Mouse (Mus musculus): Measurements from ENCODE around the gene Tppp2. TPM values are rescaled to one million over a fixed set of nuclear protein-coding genes. Genes with fewer than 3 reads are reported as not detected.

Tppp2 gene
- polyA plus RNA-seq, 1 experiment: not detected

- Histone ChIP-seq H3K4me3 (replicated peaks; ENCODE audit: insufficient read depth, low read depth, low read length) (no peak overlapping the region), H3K4me1 (ENCODE audit: control insufficient read depth, insufficient read depth, low read length) (no peaks in the 10 kb centered on the region), H3K27me3 (ENCODE audit: control insufficient read depth, insufficient read depth, low read length) (no peaks in the 10 kb centered on the region), H3K27ac (ENCODE audit: insufficient read depth, low read length) (no peak overlapping the region)
- DNase-seq: no peak
- WGBS: 73% methylated on average over 3 of the region's 3 CpGs
- TF ChIP-seq POLR2A (IDR thresholded peaks at IDR 0.05; ENCODE audit: borderline replicate concordance, insufficient read depth, low read length): no peak
- TF ChIP-seq CTCF (IDR thresholded peaks at IDR 0.05; ENCODE audit: borderline replicate concordance, insufficient read depth, low read depth, low read length): no peak
Measured at GRCm38 (mm10) chr14:51967400-51967799, 49.2 kb downstream of the Tppp2 start.

Other genes with a start within 250 kb of the Tppp2 start
- gene Gm17079, start 223.0 kb upstream of the Tppp2 start, polyA plus RNA-seq (2012; rRNA removed): not detected in 2 replicates
- not detected in 2 replicates for gene Gm5800, start 201.2 kb upstream of the Tppp2 start, polyA plus RNA-seq (2012; rRNA removed)
- not detected in 2 replicates for gene Ang4, start 144.8 kb upstream of the Tppp2 start, polyA plus RNA-seq (2012; rRNA removed)
- gene AY358078, start 118.4 kb upstream of the Tppp2 start, polyA plus RNA-seq (2012; rRNA removed): not detected in 2 replicates
- gene Ear6, start 64.7 kb upstream of the Tppp2 start, polyA plus RNA-seq (2012; rRNA removed): not detected in 2 replicates
- gene Mettl17, start 33.6 kb upstream of the Tppp2 start, polyA plus RNA-seq (2012; rRNA removed): 52.5 and 55.4 TPM in 2 replicates
- 13.8 and 15.0 TPM in 2 replicates for gene Slc39a2, start 25.5 kb upstream of the Tppp2 start, polyA plus RNA-seq (2012; rRNA removed)
- gene Ndrg2, start 4.3 kb upstream of the Tppp2 start, polyA plus RNA-seq (2012; rRNA removed): 997 and 1,033 TPM in 2 replicates
- gene Rnase13, start 4.3 kb downstream of the Tppp2 start, polyA plus RNA-seq (2012; rRNA removed): 0.10 TPM in 1 of 2 replicates, not detected in the other
- gene Arhgef40, start 66.3 kb downstream of the Tppp2 start, polyA plus RNA-seq (2012; rRNA removed): 44.1 and 48.0 TPM in 2 replicates
- 2.0 and 2.4 TPM in 2 replicates for gene Tmem253, start 97.2 kb downstream of the Tppp2 start, polyA plus RNA-seq (2012; rRNA removed)
- gene Zfp219, start 102.3 kb downstream of the Tppp2 start, polyA plus RNA-seq (2012; rRNA removed): 184 and 188 TPM in 2 replicates
- 0.03 and 0.10 TPM in 2 replicates for gene Olfr221, start 124.0 kb downstream of the Tppp2 start, polyA plus RNA-seq (2012; rRNA removed)
- gene Hnrnpc, start 185.6 kb downstream of the Tppp2 start, polyA plus RNA-seq (2012; rRNA removed): 254 and 281 TPM in 2 replicates
- gene Rpgrip1, start 192.3 kb downstream of the Tppp2 start, polyA plus RNA-seq (2012; rRNA removed): 1.1 and 1.2 TPM in 2 replicates